Mouse (Mus musculus) hematopoietic stem cell, adult 5-6 weeks (primary cell): ENCODE data around the gene Fam180a. TPM values are rescaled to one million over a fixed set of nuclear protein-coding genes. Genes with fewer than 3 reads are reported as not detected.

Experiments
- ATAC-seq, 2 experiments: fragments of 125-278 bp in 1 of 2; replicated peaks in 1 of 2; 2 replicates each; pipeline ENCODE4 v1.8.0; 2016 to 2017; ENCODE audit warnings: inconsistent platforms in 2 of 2, mild to moderate bottlenecking in 2 of 2, moderate number of reproducible peaks in 2 of 2, low read depth in 1 of 2, moderate TSS enrichment in 1 of 2; ENCODE audit not compliant: low FRiP score in 2 of 2, poor library complexity in 2 of 2, severe bottlenecking in 2 of 2, insufficient read depth in 1 of 2, low TSS enrichment in 1 of 2
- total RNA-seq: library from RNA; stranded (forward); fragments of 172-1452, 232-1000 nt; gene quantifications from 2 replicates; pipeline ENCODE4 v1.2.3, GENCODE M21; 2017

Gene Fam180a
- total RNA-seq, 1 experiment from 2014 or later, result not detected

DNA sequence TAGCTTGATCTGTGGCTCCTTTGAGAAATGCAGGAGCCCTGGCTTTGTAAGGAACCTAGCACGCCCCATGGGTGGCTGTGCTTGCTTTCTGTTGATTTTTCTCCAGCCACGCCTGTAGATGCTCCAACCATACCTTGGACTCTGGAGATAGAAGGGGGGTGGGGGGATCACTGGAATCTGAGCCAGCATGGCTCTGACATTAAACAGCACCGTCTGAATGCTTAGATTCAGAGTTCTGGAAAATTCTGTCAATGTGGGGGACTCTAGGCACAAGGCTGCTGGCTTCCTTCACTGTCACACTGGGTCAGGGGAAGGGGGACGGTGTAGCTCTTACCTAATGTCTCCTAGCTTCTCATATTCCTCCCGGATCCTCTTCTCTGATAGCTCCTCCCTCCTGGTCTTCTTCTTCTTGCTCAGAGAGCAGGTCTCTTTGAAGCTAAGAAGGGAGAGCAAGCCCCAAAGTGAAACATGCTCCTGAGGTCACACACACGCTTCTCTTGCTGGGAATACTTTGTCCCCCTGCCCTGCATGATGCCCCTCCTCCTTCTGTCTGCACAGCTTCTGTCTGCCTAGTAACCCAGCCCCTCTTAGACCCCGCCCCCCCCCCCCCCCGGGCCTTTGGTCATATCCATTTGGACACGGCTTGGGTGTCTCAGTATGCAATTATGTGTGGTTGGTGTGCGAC is 47.9 kb downstream of the Fam180a start:
- ATAC-seq, result no peak

DNA sequence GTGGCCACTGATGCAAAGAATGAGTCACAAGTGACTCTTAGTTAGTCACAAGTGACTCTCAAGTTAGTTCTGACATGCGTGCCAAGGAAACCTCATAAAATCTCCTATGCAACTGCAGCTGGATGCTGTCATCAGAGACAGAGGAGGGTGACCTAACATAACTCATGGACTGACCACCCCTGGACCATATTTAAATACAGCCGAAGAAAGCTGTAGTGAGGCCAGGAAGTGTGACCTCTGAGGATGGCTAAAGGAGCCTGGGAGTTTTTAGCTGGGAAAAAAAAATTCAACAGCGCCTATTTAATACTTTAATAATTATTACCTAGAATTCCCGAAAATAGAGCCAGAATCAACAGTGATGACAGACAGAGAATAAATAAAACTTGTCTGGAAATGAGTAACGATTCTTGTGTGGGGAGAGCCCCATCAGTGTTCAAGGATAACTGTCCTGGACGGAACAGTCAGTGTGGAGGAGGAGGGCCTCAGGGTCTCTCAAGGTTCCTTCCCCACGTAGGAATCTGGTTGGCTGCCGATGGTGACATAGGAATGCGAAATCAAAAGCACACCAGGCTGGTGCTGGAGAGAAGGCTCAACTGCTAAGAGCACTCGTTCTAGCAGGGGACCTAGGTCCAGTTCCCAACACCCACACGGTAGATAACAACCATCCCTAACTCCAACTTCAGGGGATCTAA is 52.4 kb downstream of the Fam180a start:
- ATAC-seq, result no peak

DNA sequence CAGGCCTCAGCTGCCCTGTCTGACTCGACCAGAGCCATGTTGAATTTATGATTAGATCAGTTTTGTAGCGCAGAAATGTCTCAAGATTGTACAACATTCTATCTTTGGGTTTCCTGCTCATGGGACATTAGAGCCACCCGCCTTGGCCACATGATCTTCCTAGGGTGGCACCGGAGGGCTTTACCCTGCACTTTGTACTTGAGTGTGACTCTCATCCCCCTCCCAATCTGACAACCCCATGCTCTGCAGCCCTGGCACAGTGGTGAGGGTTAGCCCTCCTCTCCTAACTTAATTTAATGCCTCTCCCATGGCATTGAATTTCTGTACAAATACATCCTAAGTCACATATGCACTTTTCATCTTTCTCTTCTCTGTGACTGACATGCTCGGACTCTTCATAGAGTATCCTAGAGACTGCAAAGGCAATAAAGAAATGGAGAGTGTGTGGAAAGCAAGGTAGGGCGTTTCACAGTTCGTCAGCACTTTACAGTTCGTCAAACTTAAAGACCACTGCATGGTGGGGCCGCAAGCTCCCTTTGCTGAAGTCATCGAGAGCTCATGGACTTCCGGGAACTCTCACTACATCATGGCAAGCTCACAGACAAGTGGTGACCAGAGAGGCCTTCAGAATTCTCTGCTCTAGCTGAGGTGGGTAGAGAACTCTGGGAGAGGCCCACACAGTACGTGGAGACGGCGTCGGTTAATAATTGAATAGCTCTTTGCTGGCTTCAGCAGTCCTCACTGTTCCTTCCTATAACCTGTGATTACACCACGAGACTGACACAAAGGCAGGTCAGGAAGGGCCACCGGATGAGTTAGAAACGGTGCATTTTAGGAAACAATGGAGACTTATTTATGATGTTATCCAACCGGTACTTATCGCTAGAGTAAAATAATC is 53.8 kb downstream of the Fam180a start:
- ATAC-seq, result no peak

DNA sequence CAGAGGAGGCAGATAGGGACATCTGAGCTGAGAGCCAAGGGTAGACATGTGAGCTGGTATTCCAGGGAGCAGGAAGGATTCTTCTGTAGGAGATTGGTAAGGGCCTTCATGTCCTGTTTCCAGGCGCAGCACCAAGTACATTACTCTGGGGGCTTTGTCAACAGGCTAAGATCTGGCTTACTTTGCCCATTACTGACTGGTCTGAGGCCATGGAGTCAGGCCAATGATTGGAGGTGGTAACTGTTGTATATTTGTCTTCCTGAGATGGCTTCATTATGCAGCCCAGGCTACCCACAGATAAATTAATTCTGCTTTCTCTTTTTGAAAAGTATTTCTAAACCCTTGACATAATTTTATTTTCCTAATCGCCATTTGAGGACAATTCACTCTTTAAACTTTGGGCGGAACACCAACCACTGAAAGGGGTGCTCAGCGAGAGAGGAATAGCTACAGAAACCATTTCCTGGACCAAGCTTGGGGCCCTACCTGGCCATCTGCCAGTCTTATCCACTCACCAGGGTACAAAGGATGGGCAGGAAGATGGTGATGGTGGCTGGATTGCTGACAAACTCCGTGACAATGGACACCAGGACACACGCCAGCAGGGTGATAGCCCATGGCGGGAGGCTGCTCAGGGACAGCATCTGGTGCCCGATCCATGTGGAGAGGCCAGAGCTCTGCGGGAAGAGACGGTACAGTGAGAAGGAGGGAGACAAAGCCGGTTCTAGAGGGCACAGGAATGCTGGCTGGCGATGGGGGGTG is 54.7 kb downstream of the Fam180a start:
- ATAC-seq, result no peak

DNA sequence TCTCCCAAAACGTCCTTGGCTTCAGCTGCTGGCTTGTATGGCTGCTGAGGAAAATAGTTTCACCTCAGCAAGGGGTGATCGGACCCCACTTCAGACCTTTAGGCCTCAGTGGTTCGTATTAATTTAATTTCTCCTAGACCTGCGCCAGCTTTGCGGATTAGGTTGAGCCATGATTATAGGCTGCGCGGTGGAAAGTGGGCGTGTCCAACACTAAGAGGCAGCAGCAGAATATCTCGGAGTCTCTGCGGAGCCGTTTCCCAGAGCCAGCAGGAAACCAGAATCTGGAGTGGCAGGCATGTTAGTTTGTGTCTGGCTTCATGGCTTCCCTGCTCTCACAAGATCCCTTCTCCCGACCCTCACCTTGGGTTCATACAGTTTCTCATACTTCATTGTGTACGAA is 56.3 kb downstream of the Fam180a start:
- ATAC-seq, result no peak

DNA sequence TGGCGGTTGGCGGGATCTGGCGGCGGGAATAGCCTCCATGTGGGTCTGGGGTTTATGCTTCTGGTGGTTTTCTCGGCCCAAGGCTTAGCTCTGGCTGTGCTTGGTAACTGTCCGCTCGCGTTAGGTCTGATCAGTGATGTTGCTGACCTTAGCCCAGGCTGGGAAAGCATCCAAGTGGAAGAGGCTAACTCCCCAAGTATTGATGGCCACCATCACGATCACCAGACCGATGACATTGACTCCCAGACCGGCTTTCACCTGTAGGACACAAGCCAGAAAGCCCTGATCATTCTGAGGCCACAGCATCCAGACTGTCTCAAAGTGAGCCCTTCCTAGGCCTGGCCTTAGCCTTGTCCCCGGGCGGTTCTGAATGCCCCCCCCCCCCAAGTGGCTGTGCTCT is 57.2 kb downstream of the Fam180a start:
- ATAC-seq, result no peak

DNA sequence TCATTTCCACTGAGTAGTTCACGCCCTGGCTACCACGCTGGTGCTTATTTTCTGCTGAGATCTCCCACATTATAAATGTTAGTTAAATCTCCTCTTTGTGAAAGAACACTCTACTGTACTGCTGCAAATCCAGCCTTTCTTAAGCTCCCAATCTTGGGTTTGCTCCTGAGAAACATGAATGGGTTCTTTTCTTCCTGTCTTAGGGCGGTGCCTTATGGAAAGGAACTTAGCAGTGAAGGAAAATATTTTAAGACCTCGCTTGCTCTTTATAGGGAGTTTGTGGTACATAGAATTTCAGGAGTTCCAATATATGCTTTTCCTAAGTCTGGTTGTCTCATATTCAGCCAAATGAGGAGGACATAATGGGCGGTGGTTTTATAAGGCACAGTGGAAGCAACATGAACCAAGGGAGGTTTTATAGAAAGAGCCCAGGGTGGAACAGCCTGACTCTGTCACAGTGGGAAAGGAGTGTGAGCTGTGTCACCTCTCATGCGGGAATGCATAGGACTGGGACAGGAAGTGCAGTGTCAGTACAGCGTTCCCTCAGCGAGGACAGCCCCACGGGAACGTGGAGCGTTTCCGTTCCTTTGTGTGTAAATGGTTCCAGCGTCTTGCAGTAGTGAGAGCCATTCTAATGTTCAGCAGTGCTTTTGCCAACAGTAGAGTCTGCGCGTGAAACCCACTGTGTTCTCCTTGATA is 60.2 kb downstream of the Fam180a start:
- ATAC-seq, result no peak

Other genes starting within 250 kb of the Fam180a start
- 31.8 and 38.9 TPM in 2 replicates for gene Cnot4, start 192.4 kb downstream of the Fam180a start, total RNA-seq
- 65.5 and 75.0 TPM in 2 replicates for gene Nup205, start 148.7 kb downstream of the Fam180a start, total RNA-seq
- not detected in 2 replicates for gene Slc13a4, start 18.0 kb downstream of the Fam180a start, total RNA-seq
- 126 and 134 TPM in 2 replicates for gene Mtpn, start 213.7 kb upstream of the Fam180a start, total RNA-seq